Mouse (Mus musculus) C2C12 (cell line): ENCODE data around the gene Ryr1.

ENCODE experiments used
- CTCF ChIP-seq: IDR thresholded peaks from one replicate; pipeline ENCODE4 v1.5.1; 2011; ENCODE audit not compliant: control insufficient read depth, insufficient read depth, insufficient read length
- FOSL1 ChIP-seq: IDR thresholded peaks from one replicate; pipeline ENCODE4 v1.8.0; 2011; ENCODE audit warnings: mild to moderate bottlenecking, low read length; ENCODE audit not compliant: poor library complexity, insufficient read depth, severe bottlenecking
- MAX ChIP-seq: IDR thresholded peaks from one replicate; pipeline ENCODE4 v1.6.1; 2011; ENCODE audit warnings: mild to moderate bottlenecking, control low read depth
- MYOD1 ChIP-seq: IDR thresholded peaks from one replicate; pipeline ENCODE4 v1.6.1; 2011; ENCODE audit warnings: low read depth; ENCODE audit not compliant: control insufficient read depth, insufficient read length
- MYOG ChIP-seq: IDR thresholded peaks from one replicate; pipeline ENCODE4 v1.6.1; 2011; ENCODE audit not compliant: control insufficient read depth, insufficient read length; ENCODE audit errors: extremely low read depth
- USF1 ChIP-seq: IDR thresholded peaks from one replicate; pipeline ENCODE4 v1.6.1; 2011; ENCODE audit warnings: low read depth, mild to moderate bottlenecking, control low read depth, moderate library complexity

GRCm38 (mm10) chr7:29151486-29151885 is 26.5 kb upstream of the Ryr1 start:
- no peak for TF ChIP-seq CTCF
- TF ChIP-seq MYOD1: no peak
- TF ChIP-seq MYOG: no peak
- no peak for TF ChIP-seq MAX
- no peak for TF ChIP-seq USF1
- no peak for TF ChIP-seq FOSL1
